Mouse (Mus musculus) lung, embryonic 16.5 days (tissue): ENCODE results near the gene Mrgprx2. TPM values are rescaled to one million over a fixed set of nuclear protein-coding genes. Genes with fewer than 3 reads are reported as not detected.
"Not testable (repeated sequence)": the region's sequence is repeated elsewhere in the genome, so short reads cannot be mapped to it uniquely, and the experiment has no call there.

ENCODE experiments used
- ATAC-seq: fragments of 200-750 bp; cut with Nextera tagmentation; 2 replicates; pipeline ENCODE4 v1.8.0; 2017; ENCODE audit warnings: low read depth, mild to moderate bottlenecking, moderate library complexity
- H3K27ac ChIP-seq: fragments of 300-500 bp; sonication (generic); 2 replicates; pipeline ENCODE4 v1.5.1; 2014; ENCODE audit warnings: mild to moderate bottlenecking, control low read depth, low read length
- H3K27me3 ChIP-seq: fragments of 300-500 bp; sonication (generic); 2 replicates; pipeline ENCODE4 v1.6.1; 2014; ENCODE audit warnings: low read depth, low read length, mixed read lengths; ENCODE audit not compliant: control insufficient read depth, insufficient read depth
- H3K36me3 ChIP-seq: fragments of 300-500 bp; sonication (generic); 2 replicates; pipeline ENCODE4 v1.6.1; 2014; ENCODE audit warnings: low read length; ENCODE audit not compliant: control insufficient read depth, insufficient read depth
- H3K4me1 ChIP-seq: fragments of 300-500 bp; sonication (generic); replicated peaks from 2 replicates; pipeline ENCODE4 v1.6.1; 2014; ENCODE audit warnings: low read length, mixed read lengths; ENCODE audit not compliant: control insufficient read depth, insufficient read depth
- H3K4me2 ChIP-seq: fragments of 300-500 bp; sonication (generic); 2 replicates; pipeline ENCODE4 v1.6.1; 2014; ENCODE audit warnings: low read depth, low read length, control low read depth
- H3K4me3 ChIP-seq: fragments of 300-500 bp; sonication (generic); 2 replicates; pipeline ENCODE4 v1.5.1; 2014; ENCODE audit warnings: mild to moderate bottlenecking, low read length, control low read depth
- H3K9ac ChIP-seq: fragments of 300-500 bp; sonication (generic); 2 replicates; pipeline ENCODE4 v1.6.1; 2014; ENCODE audit warnings: low read length, control low read depth
- H3K9me3 ChIP-seq: fragments of 300-500 bp; sonication (generic); 2 replicates; pipeline ENCODE4 v1.6.1; 2016; ENCODE audit warnings: low read length; ENCODE audit not compliant: control insufficient read depth
- WGBS: fragments of 180-500 bp; shearing (Covaris S2); extraction: QIAGEN DNeasy Blood & Tissue Kit; methylation state at CpG from one replicate; pipeline ENCODE4 v1.1.7; 2014; 5-methylcytosine and 5-hydroxymethylcytosine counted together
- polyA plus RNA-seq: library from polyadenylated mRNA; unstranded; fragments of >200 nt; fragmentation: Nextera tagmentation; extraction: Ambion mirVana; gene quantifications from 2 replicates; pipeline ENCODE4 v1.2.1, GENCODE M21; 2015

Gene Mrgprx2
- polyA plus RNA-seq, result 0.05 TPM in 1 of 2 replicates, not detected in the other

- Histone ChIP-seq H3K9ac (no peak within 1 kb of the TSS), H3K27ac (no peak within 1 kb of the TSS), H3K4me2 (no peak within 1 kb of the TSS), H3K27me3 (no peaks in the 10 kb centered on the region), H3K4me3 (no peak within 1 kb of the TSS), H3K9me3 (no peaks in the 10 kb centered on the region), H3K36me3 (no peaks in the 10 kb centered on the region), H3K4me1 (no peaks in the 10 kb centered on the region)
- ATAC-seq, result no peak
These were observed at the start of gene Mrgprx2 for GRCm38 (mm10) chr7:48499221-48499620. Gene Mrgprx2, minus strand, starts transcription at chr7:48499321.

- Histone ChIP-seq H3K4me1 (no peaks in the 10 kb centered on the region), H3K4me2 (no peak within 1 kb of the TSS), H3K9ac (no peak within 1 kb of the TSS), H3K27me3 (no peaks in the 10 kb centered on the region), H3K27ac (no peak within 1 kb of the TSS), H3K9me3 (0 out of 2 replicates have a peak, but pooled peaks cover under 1% of the 10 kb centered on the region), H3K4me3 (no peak within 1 kb of the TSS), H3K36me3 (no peaks in the 10 kb centered on the region)
- 78% methylated on average over 3 of the region's 3 CpGs for WGBS
- ATAC-seq, result no peak
These were observed 42.9 kb downstream of the Mrgprx2 start, which contains the start of gene Mrgprb1 for GRCm38 (mm10) chr7:48456242-48456641. Gene Mrgprb1, minus strand, starts transcription at chr7:48456342.

- H3K27me3 ChIP-seq, result no peaks in the 10 kb centered on the region
- no peaks in the 10 kb centered on the region for H3K36me3 ChIP-seq
- no peaks in the 10 kb centered on the region for H3K4me1 ChIP-seq
- WGBS, result 33% methylated on average over 3 of the region's 3 CpGs
- H3K9ac ChIP-seq, result no peak overlapping the region
- no peaks in the 10 kb centered on the region for H3K9me3 ChIP-seq
- H3K4me2 ChIP-seq, result no peak overlapping the region
- no peak for ATAC-seq
- no peak overlapping the region for H3K27ac ChIP-seq
- H3K4me3 ChIP-seq, result no peak overlapping the region
These were observed 62.5 kb downstream of the Mrgprx2 start for GRCm38 (mm10) chr7:48436581-48436980.

- not testable (repeated sequence) for ATAC-seq, H3K27ac ChIP-seq, H3K4me2 ChIP-seq, H3K9me3 ChIP-seq, H3K4me1 ChIP-seq, H3K27me3 ChIP-seq, H3K9ac ChIP-seq, H3K4me3 ChIP-seq, H3K36me3 ChIP-seq
- WGBS, result 70% methylated on average over 3 of the region's 3 CpGs
These were observed 63.2 kb downstream of the Mrgprx2 start for GRCm38 (mm10) chr7:48435936-48436335.

Other genes starting within 250 kb of the Mrgprx2 start
- not detected in 2 replicates for gene Mrgprb8, start 110.8 kb downstream of the Mrgprx2 start, polyA plus RNA-seq
- gene Mrgprb1, start 43.0 kb downstream of the Mrgprx2 start, polyA plus RNA-seq, result not detected in 2 replicates
- gene Mrgprb2, start 58.8 kb upstream of the Mrgprx2 start, polyA plus RNA-seq, result not detected in 2 replicates
- gene Mrgprb3, start 144.5 kb upstream of the Mrgprx2 start, polyA plus RNA-seq, result not detected in 2 replicates